Mouse (Mus musculus): ENCODE data around the gene Hecw2.

GRCm38 (mm10) chr1:54061078-54061477 is 133.9 kb downstream of the Hecw2 start:
- TF ChIP-seq CTCF (IDR thresholded peaks at IDR 0.05; ENCODE audit: borderline replicate concordance, insufficient read depth, low read length) (no peak), POLR2A (IDR thresholded peaks at IDR 0.05; ENCODE audit: low read depth, low read length) (no peak)
